Mouse (Mus musculus): Measurements from ENCODE around the gene Slc5a10. TPM values are rescaled to one million over a fixed set of nuclear protein-coding genes. Genes with fewer than 3 reads are reported as not detected.
A peak's percentile ranks its signal among the peaks of the same experiment; 100 is the strongest.

Gene Slc5a10
- 0.08 TPM in 1 of 2 replicates, not detected in the other for polyA plus RNA-seq (2015; fragmentation: Nextera tagmentation; extraction: Ambion mirVana)

GRCm38 (mm10) chr11:61720636-61721035 is at the start of gene Slc5a10:
Gene Slc5a10 (minus strand): TSS chr11:61720826.
- 58% methylated on average over 3 of the region's 3 CpGs for WGBS

GRCm38 (mm10) chr11:61761584-61762407 is 41.2 kb upstream of the Slc5a10 start, which contains the start of gene Prpsap2:
Gene Prpsap2 (minus strand): TSS chr11:61762088.
- Histone ChIP-seq H3K4me1 (peaks cover 9% of the 10 kb centered on the region), H3K9me3 (no peaks in the 10 kb centered on the region), H3K36me3 (peaks cover 7% of the 10 kb centered on the region; the same call in 1 of the 2 replicates), H3K4me3 (peak within 1 kb of the TSS; percentile 58), H3K9ac (peak within 1 kb of the TSS; percentile 77), H3K27me3 (no peaks in the 10 kb centered on the region), H3K27ac (peak within 1 kb of the TSS; percentile 83), H3K4me2 (replicated peaks) (peak within 1 kb of the TSS; percentile 68)
- under 1% methylated on average over 51 of the region's 51 CpGs for WGBS
- peak; percentile 93 for ATAC-seq (ENCODE audit: low FRiP score, low read depth)

More at GRCm38 (mm10) chr11:61720636-61721035, at the start of gene Slc5a10:
- Histone ChIP-seq H3K4me3 (no peak within 1 kb of the TSS), H3K9ac (no peak within 1 kb of the TSS), H3K9me3 (no peaks in the 10 kb centered on the region), H3K4me2 (replicated peaks) (no peak within 1 kb of the TSS), H3K36me3 (no peaks in the 10 kb centered on the region), H3K4me1 (no peaks in the 10 kb centered on the region), H3K27ac (no peak within 1 kb of the TSS), H3K27me3 (no peaks in the 10 kb centered on the region)
- ATAC-seq (ENCODE audit: low FRiP score, low read depth), result no peak

- WGBS, result 70% methylated on average over 5 of the region's 5 CpGs
- H3K27me3 ChIP-seq, result no peaks in the 10 kb centered on the region
- ATAC-seq (ENCODE audit: low FRiP score, low read depth), result no peak
- H3K36me3 ChIP-seq, result peaks cover 16% of the 10 kb centered on the region
- peak overlapping the region; percentile 58 for H3K4me3 ChIP-seq
- H3K9ac ChIP-seq, result no peak overlapping the region
- H3K9me3 ChIP-seq, result no peaks in the 10 kb centered on the region
- H3K4me1 ChIP-seq, result peaks cover 9% of the 10 kb centered on the region
- no peak overlapping the region for H3K27ac ChIP-seq
- peak overlapping the region; percentile 68 for H3K4me2 ChIP-seq (replicated peaks)
These were observed 39.9 kb upstream of the Slc5a10 start for GRCm38 (mm10) chr11:61760518-61760917.

- no peak overlapping the region for H3K4me2 ChIP-seq (replicated peaks)
- H3K27ac ChIP-seq, result no peak overlapping the region
- H3K9me3 ChIP-seq, result no peaks in the 10 kb centered on the region
These were observed 36.5 kb upstream of the Slc5a10 start for GRCm38 (mm10) chr11:61757151-61757550.

GRCm38 (mm10) chr11:61751612-61752011 is 31.0 kb upstream of the Slc5a10 start:
- no peak overlapping the region for H3K27ac ChIP-seq
- H3K9me3 ChIP-seq, result no peaks in the 10 kb centered on the region
- no peak overlapping the region for H3K4me3 ChIP-seq
- no peaks in the 10 kb centered on the region for H3K4me1 ChIP-seq
- WGBS, result 79% methylated on average over 5 of the region's 5 CpGs
- H3K9ac ChIP-seq, result no peak overlapping the region
- H3K27me3 ChIP-seq, result no peaks in the 10 kb centered on the region
- peaks cover 86% of the 10 kb centered on the region for H3K36me3 ChIP-seq
- H3K4me2 ChIP-seq (replicated peaks), result no peak overlapping the region
- no peak for ATAC-seq (ENCODE audit: low FRiP score, low read depth)

More at GRCm38 (mm10) chr11:61757151-61757550, 36.5 kb upstream of the Slc5a10 start:
- no peak for ATAC-seq (ENCODE audit: low FRiP score, low read depth)
- H3K9ac ChIP-seq, result no peak overlapping the region
- H3K36me3 ChIP-seq, result peaks cover 45% of the 10 kb centered on the region
- no peak overlapping the region for H3K4me3 ChIP-seq
- peaks cover 9% of the 10 kb centered on the region for H3K4me1 ChIP-seq
- WGBS, result 93% methylated on average over 2 of the region's 2 CpGs
- no peaks in the 10 kb centered on the region for H3K27me3 ChIP-seq

GRCm38 (mm10) chr11:61747161-61747560 is 26.5 kb upstream of the Slc5a10 start:
- no peaks in the 10 kb centered on the region for H3K9me3 ChIP-seq
- no peaks in the 10 kb centered on the region for H3K27me3 ChIP-seq
- H3K4me3 ChIP-seq, result no peak overlapping the region
- peaks cover 84% of the 10 kb centered on the region for H3K36me3 ChIP-seq
- H3K4me1 ChIP-seq, result no peaks in the 10 kb centered on the region
- H3K4me2 ChIP-seq (replicated peaks), result no peak overlapping the region
- no peak for ATAC-seq (ENCODE audit: low FRiP score, low read depth)
- H3K27ac ChIP-seq, result no peak overlapping the region
- 67% methylated on average over 3 of the region's 3 CpGs for WGBS
- no peak overlapping the region for H3K9ac ChIP-seq

GRCm38 (mm10) chr11:61745781-61746180 is 25.2 kb upstream of the Slc5a10 start:
- Histone ChIP-seq H3K36me3 (peaks cover 84% of the 10 kb centered on the region), H3K4me3 (no peak overlapping the region), H3K27me3 (no peaks in the 10 kb centered on the region), H3K4me2 (replicated peaks) (no peak overlapping the region), H3K9me3 (no peaks in the 10 kb centered on the region), H3K27ac (no peak overlapping the region), H3K9ac (no peak overlapping the region), H3K4me1 (no peaks in the 10 kb centered on the region)
- 91% methylated on average over 9 of the region's 9 CpGs for WGBS
- ATAC-seq (ENCODE audit: low FRiP score, low read depth), result no peak

- Histone ChIP-seq H3K27ac (no peak overlapping the region), H3K4me3 (no peak overlapping the region), H3K4me2 (replicated peaks) (no peak overlapping the region), H3K27me3 (no peaks in the 10 kb centered on the region), H3K9ac (no peak overlapping the region), H3K36me3 (peaks cover 84% of the 10 kb centered on the region), H3K4me1 (no peaks in the 10 kb centered on the region), H3K9me3 (no peaks in the 10 kb centered on the region)
- ATAC-seq (ENCODE audit: low FRiP score, low read depth), result no peak
- WGBS, result 72% methylated on average over 3 of the region's 3 CpGs
These were observed 23.8 kb upstream of the Slc5a10 start for GRCm38 (mm10) chr11:61744460-61744859.

GRCm38 (mm10) chr11:61743768-61744167 is 23.1 kb upstream of the Slc5a10 start:
- H3K9ac ChIP-seq, result no peak overlapping the region
- H3K9me3 ChIP-seq, result no peaks in the 10 kb centered on the region
- no peaks in the 10 kb centered on the region for H3K4me1 ChIP-seq
- H3K27ac ChIP-seq, result no peak overlapping the region
- WGBS, result 85% methylated on average over 3 of the region's 3 CpGs
- H3K4me3 ChIP-seq, result no peak overlapping the region
- H3K4me2 ChIP-seq (replicated peaks), result no peak overlapping the region
- no peak for ATAC-seq (ENCODE audit: low FRiP score, low read depth)
- peaks cover 84% of the 10 kb centered on the region for H3K36me3 ChIP-seq
- H3K27me3 ChIP-seq, result no peaks in the 10 kb centered on the region

GRCm38 (mm10) chr11:61740500-61740899 is 19.9 kb upstream of the Slc5a10 start:
- WGBS, result 96% methylated on average over 1 of the region's 1 CpGs
- no peak for ATAC-seq (ENCODE audit: low FRiP score, low read depth)
- Histone ChIP-seq H3K27me3 (no peaks in the 10 kb centered on the region), H3K36me3 (peaks cover 84% of the 10 kb centered on the region), H3K4me3 (no peak overlapping the region), H3K9me3 (no peaks in the 10 kb centered on the region), H3K9ac (no peak overlapping the region), H3K27ac (no peak overlapping the region), H3K4me1 (no peaks in the 10 kb centered on the region), H3K4me2 (replicated peaks) (no peak overlapping the region)

GRCm38 (mm10) chr11:61737290-61737689 is 16.7 kb upstream of the Slc5a10 start:
- no peaks in the 10 kb centered on the region for H3K9me3 ChIP-seq
- WGBS, result 89% methylated on average over 1 of the region's 1 CpGs
- ATAC-seq (ENCODE audit: low FRiP score, low read depth), result no peak
- no peak overlapping the region for H3K27ac ChIP-seq
- no peaks in the 10 kb centered on the region for H3K4me1 ChIP-seq
- H3K4me3 ChIP-seq, result no peak overlapping the region
- no peak overlapping the region for H3K9ac ChIP-seq
- no peaks in the 10 kb centered on the region for H3K27me3 ChIP-seq
- no peak overlapping the region for H3K4me2 ChIP-seq (replicated peaks)
- H3K36me3 ChIP-seq, result peaks cover 92% of the 10 kb centered on the region

- no peak overlapping the region for H3K4me3 ChIP-seq
- no peak for ATAC-seq (ENCODE audit: low FRiP score, low read depth)
- H3K27ac ChIP-seq, result no peak overlapping the region
- H3K4me1 ChIP-seq, result no peaks in the 10 kb centered on the region
- no peak overlapping the region for H3K9ac ChIP-seq
- no peaks in the 10 kb centered on the region for H3K27me3 ChIP-seq
- 86% methylated on average over 7 of the region's 7 CpGs for WGBS
- no peaks in the 10 kb centered on the region for H3K9me3 ChIP-seq
- no peak overlapping the region for H3K4me2 ChIP-seq (replicated peaks)
- peaks cover 85% of the 10 kb centered on the region for H3K36me3 ChIP-seq
These were observed 12.0 kb upstream of the Slc5a10 start for GRCm38 (mm10) chr11:61732672-61733071.

Data from limb, embryonic 13.5 days (tissue).